Mouse (Mus musculus) liver, postnatal 0 days (tissue): ENCODE measurements around the gene Dpm2.

ENCODE experiments used
- CTCF ChIP-seq: sonication (generic); IDR thresholded peaks from 2 replicates; pipeline ENCODE4 v1.5.1; 2016; ENCODE audit warnings: antibody characterized with exemption, low read depth
- EP300 ChIP-seq: IDR thresholded peaks from 2 replicates; pipeline ENCODE4 v1.6.1; 2016; ENCODE audit warnings: antibody characterized with exemption, low read depth, mild to moderate bottlenecking

DNA sequence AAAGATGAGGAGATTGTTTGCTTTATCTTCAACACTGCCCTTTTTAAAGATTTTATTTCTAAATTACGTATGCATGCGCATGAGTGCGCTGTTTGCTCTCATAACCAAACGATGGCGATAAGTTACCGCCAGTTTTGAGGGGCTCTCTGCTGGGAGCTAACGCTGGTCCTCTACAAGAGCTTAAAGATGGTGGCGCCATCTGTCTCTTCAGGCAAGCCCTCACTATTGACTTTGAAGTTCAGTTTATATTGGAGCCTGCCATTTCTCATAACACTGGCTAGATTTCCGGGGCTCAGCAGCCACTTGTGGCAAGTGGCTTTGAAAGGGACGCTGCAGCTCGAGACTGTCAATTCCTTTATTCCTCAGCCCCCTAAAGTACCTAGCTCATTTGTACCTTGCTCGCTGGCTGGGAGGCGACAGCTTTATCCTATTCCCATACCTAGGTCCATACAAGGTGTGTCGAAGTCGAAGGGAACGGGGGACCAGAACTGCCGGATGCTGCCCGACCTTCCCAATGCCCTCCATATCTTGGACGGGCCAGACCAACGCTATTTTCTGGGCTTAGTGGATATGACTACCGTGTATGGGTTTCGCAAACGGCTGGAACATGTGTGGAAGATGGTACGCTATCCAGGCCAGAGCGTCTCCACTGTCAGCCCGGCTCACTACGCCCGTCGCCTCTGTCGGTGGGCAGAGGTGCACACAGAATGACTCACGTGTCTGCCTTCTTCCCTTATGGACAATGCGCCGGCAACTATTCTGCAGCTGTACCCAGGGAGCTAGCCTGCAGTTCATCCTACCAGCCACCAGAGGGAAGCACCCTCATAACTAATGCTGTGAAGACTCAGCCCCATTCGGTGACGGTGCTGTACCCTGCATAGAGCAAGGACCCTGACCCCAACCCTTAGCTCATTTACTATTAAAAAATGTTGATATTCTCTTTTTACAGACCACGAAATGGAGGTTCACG lies 12.5 kb downstream of the Dpm2 start:
- TF ChIP-seq CTCF (peak; percentile 98), EP300 (no peak)
